Mouse (Mus musculus): ENCODE data around the gene Prss36.

GRCm38 (mm10) chr7:127932273-127933031, 14.1 kb downstream of the Prss36 start:
- no peak for TF ChIP-seq CTCF (IDR thresholded peaks at IDR 0.05; ENCODE audit: insufficient read depth, low read length)
- TF ChIP-seq POLR2A (IDR thresholded peaks at IDR 0.05; ENCODE audit: borderline replicate concordance, extremely low read depth, low read depth, low read length): no peak
